Mouse (Mus musculus) liver, adult 2 months (tissue): ENCODE results near the gene Ap1g2.

Experiments
- CTCF ChIP-seq: fragments of 200-500 bp; IDR thresholded peaks from 2 replicates; pipeline ENCODE4 v1.5.1; 2011; ENCODE audit warnings: low read depth, low read length, control low read depth
- POLR2A ChIP-seq: fragments of 200-500 bp; IDR thresholded peaks from 2 replicates; pipeline ENCODE4 v1.6.1; 2011; ENCODE audit warnings: low read length, control low read depth; ENCODE audit not compliant: insufficient read depth; ENCODE audit errors: extremely low read depth

DNA sequence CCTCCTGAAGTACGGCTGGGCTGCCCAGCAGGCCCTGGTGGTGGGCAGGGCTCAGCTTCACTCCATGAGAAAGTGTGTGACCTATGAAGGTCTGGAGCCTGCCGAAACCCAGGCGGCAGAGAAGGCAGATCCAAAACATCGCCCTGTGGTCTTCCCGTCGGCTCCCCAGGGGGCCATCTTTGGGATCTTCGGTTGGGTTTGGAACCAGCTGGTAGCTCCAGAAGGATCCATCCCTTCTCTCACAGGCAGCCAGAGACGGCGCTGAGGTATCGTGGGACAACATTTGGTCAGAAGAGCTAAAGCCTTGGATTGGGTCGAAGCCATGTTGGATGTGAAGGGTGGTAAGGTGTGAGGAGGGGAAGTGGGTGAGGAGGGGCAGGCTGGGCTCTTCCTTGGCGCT lies 32.0 kb downstream of the Ap1g2 start:
- TF ChIP-seq POLR2A, result no peak
- no peak for TF ChIP-seq CTCF
